In genomic region chr7:46226253-46226652, GRCm38 (mm10) we compare ENCODE assay signal across 8 mouse cellular contexts. TPM values are rescaled to one million over a fixed set of nuclear protein-coding genes. Genes with fewer than 3 reads are reported as not detected.
DNase-seq lines count a peak whose midpoint lies in the region; ATAC-seq and TF ChIP-seq lines count a peak whose summit lies in the region.
"Had no signal": no experiment of that assay in that cellular context is flagged by ENCODE, and none has a peak within 500 bp of the region (broad histone marks: within the 10 kb centered on the region; RNA-seq: fewer than 3 reads in every experiment).

No protein-coding gene starts in this region.

- no peak overlapping the region for H3K27ac ChIP-seq in neural tube, embryonic 15.5 days (replicated peaks)
- H3K27ac ChIP-seq in intestine, postnatal 0 days (ENCODE audit: low read depth, low read length): no peak overlapping the region
- no peak overlapping the region for H3K27ac ChIP-seq in liver, embryonic 11.5 days (ENCODE audit: low read depth, low read length)
- H3K27ac ChIP-seq: midbrain, embryonic 12.5 days had no signal

- 30% methylated on average over 7 of the region's 7 CpGs for WGBS in neural tube, embryonic 15.5 days
- 21% methylated on average over 7 of the region's 7 CpGs for WGBS in intestine, postnatal 0 days
- 23% methylated on average over 7 of the region's 7 CpGs for WGBS in liver, embryonic 11.5 days

- no peak for ATAC-seq in neural tube, embryonic 15.5 days (ENCODE audit: low FRiP score)
- no peak for ATAC-seq in intestine, postnatal 0 days
- ATAC-seq in liver, embryonic 11.5 days (replicated peaks; ENCODE audit: low FRiP score): no peak

- TF ChIP-seq CTCF in intestine, postnatal 0 days (IDR thresholded peaks at IDR 0.05; ENCODE audit: low read depth): peak; percentile 85

- no peaks in the 10 kb centered on the region for H3K36me3 ChIP-seq in neural tube, embryonic 15.5 days
- H3K36me3 ChIP-seq in intestine, postnatal 0 days (ENCODE audit: control insufficient read depth, insufficient read depth): peaks cover 49% of the 10 kb centered on the region
- no peaks in the 10 kb centered on the region for H3K36me3 ChIP-seq in liver, embryonic 11.5 days (ENCODE audit: control insufficient read depth, insufficient read depth, low read length)
- H3K36me3 ChIP-seq: midbrain, embryonic 12.5 days had no signal

- no peaks in the 10 kb centered on the region for H3K9me3 ChIP-seq in neural tube, embryonic 15.5 days (replicated peaks)
- no peaks in the 10 kb centered on the region for H3K9me3 ChIP-seq in intestine, postnatal 0 days (ENCODE audit: control insufficient read depth)
- H3K9me3 ChIP-seq in liver, embryonic 11.5 days (ENCODE audit: control insufficient read depth, low read length): no peaks in the 10 kb centered on the region
- H3K9me3 ChIP-seq: midbrain, embryonic 12.5 days had no signal

- H3K4me1 ChIP-seq in neural tube, embryonic 15.5 days: no peaks in the 10 kb centered on the region
- H3K4me1 ChIP-seq in intestine, postnatal 0 days (replicated peaks; ENCODE audit: control insufficient read depth, insufficient read depth, low read length): no peaks in the 10 kb centered on the region
- no peaks in the 10 kb centered on the region for H3K4me1 ChIP-seq in liver, embryonic 11.5 days (replicated peaks; ENCODE audit: control insufficient read depth, insufficient read depth, low read length)

- no peak overlapping the region for H3K4me2 ChIP-seq in neural tube, embryonic 15.5 days
- H3K4me2 ChIP-seq in intestine, postnatal 0 days (replicated peaks; ENCODE audit: low read depth): no peak overlapping the region
- no peak overlapping the region for H3K4me2 ChIP-seq in liver, embryonic 11.5 days
- H3K4me2 ChIP-seq: midbrain, embryonic 12.5 days had no signal

- no peak overlapping the region for H3K4me3 ChIP-seq in neural tube, embryonic 15.5 days (replicated peaks)
- no peak overlapping the region for H3K4me3 ChIP-seq in intestine, postnatal 0 days (ENCODE audit: low read depth, low read length)
- no peak overlapping the region for H3K4me3 ChIP-seq in liver, embryonic 11.5 days (ENCODE audit: low read depth, low read length)
- H3K4me3 ChIP-seq: midbrain, embryonic 12.5 days had no signal

- H3K9ac ChIP-seq in neural tube, embryonic 15.5 days (replicated peaks): no peak overlapping the region
- H3K9ac ChIP-seq in intestine, postnatal 0 days (ENCODE audit: low read depth, low read length): no peak overlapping the region
- H3K9ac ChIP-seq in liver, embryonic 11.5 days (ENCODE audit: low read depth, low read length): no peak overlapping the region
- H3K9ac ChIP-seq: midbrain, embryonic 12.5 days had no signal

- H3K27me3 ChIP-seq in neural tube, embryonic 15.5 days (replicated peaks): no peaks in the 10 kb centered on the region
- H3K27me3 ChIP-seq in intestine, postnatal 0 days (replicated peaks; ENCODE audit: control insufficient read depth, insufficient read depth, low read length): no peaks in the 10 kb centered on the region
- H3K27me3 ChIP-seq in liver, embryonic 11.5 days (replicated peaks; ENCODE audit: control insufficient read depth, insufficient read depth, low read length): no peaks in the 10 kb centered on the region

- DNase-seq in neural tube, embryonic 10.5 days (ENCODE audit: extremely low spot score, low spot score): peak; percentile 67
- peak; percentile 73 for DNase-seq in adrenal gland, postnatal 14 days
- peak; percentile 84 for DNase-seq in embryo, embryonic 10 days (ENCODE audit: low spot score)
- DNase-seq in liver, embryonic 11.5 days (ENCODE audit: low spot score): peak; percentile 50
- peak; percentile 9 to 12 for DNase-seq in spleen, postnatal 36 days (ENCODE audit: low spot score in 2 of 2)

RNA-seq across cellular contexts. Expression of gene Ush1c, which starts 12.1 kb away (rescaled TPM):
- 2.1 and 5.0 TPM in 2 replicates for polyA plus RNA-seq in neural tube, embryonic 15.5 days (2015; fragmentation: Nextera tagmentation; extraction: Ambion mirVana)
- total RNA-seq in adrenal gland, postnatal 14 days (2021): 2.7 and 4.7 TPM in 2 replicates
- polyA plus RNA-seq in intestine, postnatal 0 days (2015; fragmentation: Nextera tagmentation; extraction: Ambion mirVana): 132 and 142 TPM in 2 replicates
- polyA plus RNA-seq in liver, embryonic 11.5 days (2014; fragmentation: Nextera tagmentation; extraction: Ambion mirVana): 0.47 and 0.60 TPM in 2 replicates

RNA-seq across cellular contexts. Expression of gene Otog, which starts 14.5 kb away (rescaled TPM):
- 0.09 TPM in 1 of 2 replicates, not detected in the other for polyA plus RNA-seq in neural tube, embryonic 15.5 days (2015; fragmentation: Nextera tagmentation; extraction: Ambion mirVana)
- total RNA-seq in adrenal gland, postnatal 14 days (2021): 0.04 TPM in 1 of 2 replicates, not detected in the other
- not detected in 2 replicates for polyA plus RNA-seq in intestine, postnatal 0 days (2015; fragmentation: Nextera tagmentation; extraction: Ambion mirVana)
- not detected in 2 replicates for polyA plus RNA-seq in liver, embryonic 11.5 days (2014; fragmentation: Nextera tagmentation; extraction: Ambion mirVana)

RNA-seq across cellular contexts. Expression of gene Abcc8, which starts 46.4 kb away (rescaled TPM):
- 11.2 and 12.4 TPM in 2 replicates for polyA plus RNA-seq in neural tube, embryonic 15.5 days (2015; fragmentation: Nextera tagmentation; extraction: Ambion mirVana)
- 0.45 and 0.93 TPM in 2 replicates for total RNA-seq in adrenal gland, postnatal 14 days (2021)
- polyA plus RNA-seq in intestine, postnatal 0 days (2015; fragmentation: Nextera tagmentation; extraction: Ambion mirVana): 0.95 and 1.8 TPM in 2 replicates
- 0.70 and 0.71 TPM in 2 replicates for polyA plus RNA-seq in liver, embryonic 11.5 days (2014; fragmentation: Nextera tagmentation; extraction: Ambion mirVana)

Comparison
In these comparisons a context has a peak if more than half of its experiments do, and no peak if none do; other contexts are left out.
1. DNase-seq: peak in every context shown above with its lines; median percentile 84 in embryo, embryonic 10 days; 73 in adrenal gland, postnatal 14 days; 67 in neural tube, embryonic 10.5 days; 50 in liver, embryonic 11.5 days; 10 in spleen, postnatal 36 days.
2. RNA of gene Ush1c, which starts 12.1 kb away (polyA plus RNA-seq): 132 to 142 TPM in intestine, postnatal 0 days; 2.1 to 5.0 TPM in neural tube, embryonic 15.5 days and 0.47 to 0.60 TPM in liver, embryonic 11.5 days; every median in the first group is over 10 times any median in the second.